Mouse (Mus musculus): Measurements from ENCODE around the gene Zc3h12a. TPM values are rescaled to one million over a fixed set of nuclear protein-coding genes. Genes with fewer than 3 reads are reported as not detected.

Zc3h12a gene
- polyA plus RNA-seq, 1 experiment from 2014 or later: 0.62 TPM

DNA sequence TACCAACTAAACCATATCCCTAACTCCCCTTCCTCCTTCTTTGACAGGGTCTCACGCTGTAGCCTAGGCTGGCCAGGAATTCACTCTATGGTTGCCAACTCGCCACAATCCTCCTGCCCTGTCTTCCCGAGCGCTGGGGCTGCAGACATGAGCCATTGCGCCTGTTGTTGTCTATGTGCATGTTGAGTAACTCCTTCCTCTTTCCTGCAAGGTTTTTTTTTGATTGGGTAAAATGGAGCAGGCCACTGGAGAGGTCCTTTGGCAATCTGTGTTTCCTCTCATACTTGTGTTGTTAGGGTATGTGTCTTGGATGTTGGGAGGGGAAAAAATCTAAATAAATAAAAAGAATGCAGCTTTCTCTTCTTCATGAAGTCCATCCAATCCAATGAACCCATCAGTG is 16.6 kb upstream of the Zc3h12a start:
- Histone ChIP-seq H3K27ac (replicated peaks) (no peak overlapping the region), H3K4me3 (no peak overlapping the region), H3K4me2 (no peak overlapping the region), H3K9me3 (no peaks in the 10 kb centered on the region), H3K36me3 (no peaks in the 10 kb centered on the region), H3K27me3 (replicated peaks) (peaks cover 46% of the 10 kb centered on the region), H3K9ac (no peak overlapping the region), H3K4me1 (no peaks in the 10 kb centered on the region)
- ATAC-seq (ENCODE audit: extremely low read depth, insufficient number of reproducible peaks, low FRiP score, low TSS enrichment): no peak
- 69% methylated on average over 5 of the region's 5 CpGs for WGBS

DNA sequence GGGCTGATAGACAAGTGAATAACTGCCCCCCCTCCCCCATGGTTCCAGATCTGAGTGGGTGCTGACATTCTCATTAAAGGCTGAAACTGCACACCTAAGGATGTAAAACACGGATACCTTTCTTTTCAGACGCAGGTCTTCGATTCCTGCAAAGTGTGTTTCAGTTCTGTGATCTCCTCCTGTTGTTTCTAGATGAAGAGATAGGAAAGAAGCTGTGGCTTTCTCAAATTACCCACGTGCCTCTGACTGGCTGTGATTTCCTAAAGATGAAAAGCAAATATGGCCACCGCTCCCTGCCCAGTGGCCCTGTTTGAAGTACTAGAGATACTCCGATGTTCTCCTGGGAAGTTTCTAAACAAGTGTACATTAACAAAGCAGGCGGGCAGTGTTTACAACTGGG is 10.7 kb upstream of the Zc3h12a start:
- 63% methylated on average over 7 of the region's 7 CpGs for WGBS
- H3K27me3 ChIP-seq (replicated peaks): peaks cover 12% of the 10 kb centered on the region
- H3K36me3 ChIP-seq: no peaks in the 10 kb centered on the region
- no peaks in the 10 kb centered on the region for H3K9me3 ChIP-seq
- no peak overlapping the region for H3K4me3 ChIP-seq
- no peak overlapping the region for H3K9ac ChIP-seq
- no peak overlapping the region for H3K4me2 ChIP-seq
- ATAC-seq (ENCODE audit: extremely low read depth, insufficient number of reproducible peaks, low FRiP score, low TSS enrichment): no peak
- no peaks in the 10 kb centered on the region for H3K4me1 ChIP-seq
- no peak overlapping the region for H3K27ac ChIP-seq (replicated peaks)

DNA sequence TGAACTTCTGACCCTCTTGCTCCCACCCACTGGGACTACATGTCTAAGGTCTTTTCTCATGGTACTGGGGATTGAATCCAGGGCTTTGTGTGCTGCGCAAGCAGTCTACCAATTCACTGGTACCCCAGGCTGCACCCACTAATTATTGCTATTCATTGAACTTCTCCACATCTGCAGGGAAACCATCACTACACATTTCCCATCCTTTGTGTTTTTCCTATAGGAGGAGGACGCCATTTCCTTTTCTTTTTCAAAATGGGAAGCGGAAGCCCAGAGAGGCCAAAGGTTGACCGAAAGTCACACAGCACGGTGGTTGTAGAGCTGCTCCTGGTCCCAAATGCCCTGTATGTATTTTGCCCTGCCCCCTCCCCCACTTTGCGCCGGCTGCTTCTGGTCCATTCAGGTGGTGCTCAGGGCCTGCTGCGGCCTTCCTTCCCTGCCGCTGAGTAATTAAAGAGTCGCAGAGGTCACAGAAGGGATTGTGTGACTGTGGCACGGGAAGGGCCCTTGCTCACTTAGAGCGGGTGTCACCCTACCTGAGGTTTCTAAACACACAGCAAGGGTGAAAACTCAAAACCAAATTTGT is 8.8 kb upstream of the Zc3h12a start:
- no peak overlapping the region for H3K4me3 ChIP-seq
- WGBS: 65% methylated on average over 12 of the region's 12 CpGs
- H3K27ac ChIP-seq (replicated peaks): no peak overlapping the region
- H3K4me2 ChIP-seq: no peak overlapping the region
- no peak overlapping the region for H3K9ac ChIP-seq
- ATAC-seq (ENCODE audit: extremely low read depth, insufficient number of reproducible peaks, low FRiP score, low TSS enrichment): no peak
- 0 out of 2 replicates have a peak, but pooled peaks cover 7% of the 10 kb centered on the region for H3K27me3 ChIP-seq (replicated peaks)
- 0 out of 2 replicates have a peak, but pooled peaks cover 4% of the 10 kb centered on the region for H3K4me1 ChIP-seq
- no peaks in the 10 kb centered on the region for H3K9me3 ChIP-seq
- no peaks in the 10 kb centered on the region for H3K36me3 ChIP-seq

DNA sequence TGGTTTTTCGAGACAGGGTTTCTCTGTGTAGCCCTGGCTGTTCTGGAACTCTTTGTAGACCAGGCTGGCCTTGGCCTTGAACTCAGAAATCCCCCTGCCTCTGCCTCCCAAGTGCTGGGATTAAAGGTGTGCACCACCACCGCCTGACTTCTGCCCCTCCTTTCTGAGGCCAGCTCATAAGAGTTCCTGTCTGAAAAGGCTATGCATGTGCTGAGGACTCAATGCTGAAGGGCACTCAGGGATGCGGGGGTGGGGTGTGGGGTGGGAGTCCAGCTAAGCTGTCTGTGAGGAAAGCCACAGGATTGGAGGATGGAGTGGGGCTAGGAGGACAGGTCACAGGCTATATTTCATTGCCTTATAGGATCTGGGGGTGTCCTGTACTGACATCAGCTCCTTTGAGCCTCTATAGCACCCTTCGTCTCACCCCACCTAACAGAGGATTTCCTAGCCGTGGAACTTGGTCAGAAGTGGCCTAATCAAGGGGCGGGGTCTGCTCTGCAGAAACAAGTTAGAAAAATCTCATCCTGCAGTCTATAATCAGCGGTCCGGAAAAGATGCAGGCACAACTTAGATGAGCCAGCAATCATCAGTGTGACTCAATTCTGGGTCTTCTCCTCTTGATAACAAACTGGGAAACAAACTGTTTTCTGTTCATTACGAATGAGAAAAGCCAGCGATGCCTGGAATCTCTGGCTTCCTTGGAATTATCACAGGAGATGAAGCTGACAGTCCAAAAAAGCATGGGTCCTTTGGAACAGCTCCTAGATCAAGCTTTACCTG is 7.6 kb upstream of the Zc3h12a start:
- Histone ChIP-seq H3K9ac (no peak overlapping the region), H3K36me3 (no peaks in the 10 kb centered on the region), H3K4me3 (no peak overlapping the region), H3K27me3 (replicated peaks) (0 out of 2 replicates have a peak, but pooled peaks cover 3% of the 10 kb centered on the region), H3K4me1 (0 out of 2 replicates have a peak, but pooled peaks cover 7% of the 10 kb centered on the region), H3K27ac (replicated peaks) (no peak overlapping the region), H3K4me2 (no peak overlapping the region), H3K9me3 (no peaks in the 10 kb centered on the region)
- no peak; the same call in 1 of the 2 replicates for ATAC-seq (ENCODE audit: extremely low read depth, insufficient number of reproducible peaks, low FRiP score, low TSS enrichment)
- WGBS: 71% methylated on average over 10 of the region's 10 CpGs

DNA sequence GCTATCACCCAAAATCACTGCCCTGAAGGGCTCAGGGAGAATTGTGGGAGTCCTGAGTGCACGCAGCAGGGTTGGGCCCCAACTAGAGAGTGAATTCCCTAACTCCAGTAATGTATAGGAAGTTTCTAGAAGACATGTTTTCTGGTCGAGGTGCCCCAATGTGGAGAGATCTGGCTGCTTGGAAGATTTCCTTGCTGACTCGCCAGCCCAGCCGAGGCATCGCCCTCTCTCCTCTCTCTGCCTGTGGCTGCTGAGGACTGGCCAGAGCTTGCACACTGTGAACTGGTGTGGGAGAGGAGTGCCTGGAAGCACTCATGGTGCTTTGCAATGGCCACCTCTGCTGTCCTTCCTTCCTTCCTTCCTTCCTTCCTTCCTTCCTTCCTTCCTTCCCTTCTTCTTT is 7.0 kb upstream of the Zc3h12a start:
- Histone ChIP-seq H3K27ac (replicated peaks) (no peak overlapping the region), H3K9ac (no peak overlapping the region), H3K9me3 (no peaks in the 10 kb centered on the region), H3K4me1 (0 out of 2 replicates have a peak, but pooled peaks cover 7% of the 10 kb centered on the region), H3K27me3 (replicated peaks) (0 out of 2 replicates have a peak, but pooled peaks cover 3% of the 10 kb centered on the region), H3K4me3 (no peak overlapping the region), H3K36me3 (no peaks in the 10 kb centered on the region), H3K4me2 (no peak overlapping the region)
- ATAC-seq (ENCODE audit: extremely low read depth, insufficient number of reproducible peaks, low FRiP score, low TSS enrichment): no peak
- WGBS: 73% methylated on average over 5 of the region's 5 CpGs

DNA sequence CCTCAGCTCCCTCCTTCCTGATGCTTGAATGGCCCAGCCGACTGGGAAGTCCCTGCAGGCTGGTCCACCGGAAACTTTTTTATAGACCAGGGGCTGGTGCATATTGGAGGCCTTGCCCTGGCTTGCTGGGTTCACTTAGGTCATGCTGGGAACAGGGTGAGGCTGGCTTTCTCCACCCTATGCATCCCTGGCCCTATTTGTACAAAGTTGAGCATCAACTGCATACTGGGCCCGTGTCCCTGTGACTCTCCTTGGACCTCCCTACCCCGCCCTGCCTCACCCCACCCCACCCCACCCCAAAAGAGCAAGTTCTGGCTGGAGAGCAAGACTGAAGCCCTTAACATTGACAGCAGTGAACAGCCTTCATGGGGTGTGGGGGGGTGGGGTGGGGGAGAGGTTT is 6.6 kb upstream of the Zc3h12a start:
- H3K27ac ChIP-seq (replicated peaks): no peak overlapping the region
- H3K9ac ChIP-seq: no peak overlapping the region
- ATAC-seq (ENCODE audit: extremely low read depth, insufficient number of reproducible peaks, low FRiP score, low TSS enrichment): no peak
- 0 out of 2 replicates have a peak, but pooled peaks cover 7% of the 10 kb centered on the region for H3K4me1 ChIP-seq
- 72% methylated on average over 4 of the region's 4 CpGs for WGBS
- 0 out of 2 replicates have a peak, but pooled peaks cover 3% of the 10 kb centered on the region for H3K27me3 ChIP-seq (replicated peaks)
- no peak overlapping the region for H3K4me2 ChIP-seq
- H3K9me3 ChIP-seq: no peaks in the 10 kb centered on the region
- no peaks in the 10 kb centered on the region for H3K36me3 ChIP-seq
- no peak overlapping the region for H3K4me3 ChIP-seq

DNA sequence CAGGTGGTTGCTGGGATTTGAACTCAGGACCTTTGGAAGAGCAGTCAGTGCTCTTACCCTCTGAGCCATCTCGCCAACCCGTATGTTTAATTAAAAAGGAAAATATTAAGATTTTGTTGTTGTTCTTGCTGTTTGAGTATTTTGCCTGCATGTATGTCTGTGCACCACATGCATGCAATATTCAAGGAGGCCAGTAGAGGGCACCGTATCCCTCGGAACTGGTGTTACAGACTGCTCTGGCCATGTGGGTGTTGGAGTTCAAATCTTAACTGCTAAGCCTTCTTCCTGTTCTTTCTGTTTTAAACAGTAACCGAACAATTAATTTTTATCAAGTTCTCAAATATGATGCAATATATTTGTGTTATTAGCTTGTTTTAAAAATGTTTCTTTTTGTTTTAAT is 4.8 kb upstream of the Zc3h12a start:
- Histone ChIP-seq H3K4me3 (no peak overlapping the region), H3K4me2 (no peak overlapping the region), H3K9ac (no peak overlapping the region), H3K9me3 (no peaks in the 10 kb centered on the region), H3K27ac (replicated peaks) (no peak overlapping the region), H3K4me1 (peaks cover 13% of the 10 kb centered on the region), H3K27me3 (replicated peaks) (0 out of 2 replicates have a peak, but pooled peaks cover 6% of the 10 kb centered on the region), H3K36me3 (no peaks in the 10 kb centered on the region)
- ATAC-seq (ENCODE audit: extremely low read depth, insufficient number of reproducible peaks, low FRiP score, low TSS enrichment): no peak
- 20% methylated on average over 5 of the region's 5 CpGs for WGBS

DNA sequence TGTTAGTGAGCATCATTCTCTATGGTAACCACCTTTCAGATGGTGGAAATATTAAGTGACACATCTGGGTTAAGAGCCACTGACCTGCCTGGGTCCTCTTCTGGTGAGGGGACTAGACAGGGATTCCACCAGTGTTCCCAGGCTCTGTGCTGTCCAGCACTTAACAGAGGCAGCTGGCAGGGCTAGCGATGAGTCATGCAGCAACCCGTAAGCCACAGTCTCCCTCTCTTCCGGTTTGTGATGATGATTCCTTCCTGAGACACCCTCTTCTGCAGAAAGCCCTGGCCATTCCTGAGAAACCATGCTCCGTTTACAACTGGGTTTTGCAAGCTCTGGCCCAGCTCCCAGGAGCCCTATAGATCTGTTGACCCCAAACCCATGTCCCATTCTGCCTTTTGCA is 3.9 kb upstream of the Zc3h12a start:
- WGBS: 54% methylated on average over 4 of the region's 4 CpGs
- Histone ChIP-seq H3K4me3 (no peak overlapping the region), H3K27me3 (replicated peaks) (0 out of 2 replicates have a peak, but pooled peaks cover 3% of the 10 kb centered on the region), H3K9ac (no peak overlapping the region), H3K9me3 (no peaks in the 10 kb centered on the region), H3K36me3 (no peaks in the 10 kb centered on the region), H3K4me1 (peaks cover 21% of the 10 kb centered on the region), H3K4me2 (no peak overlapping the region), H3K27ac (replicated peaks) (no peak overlapping the region)
- ATAC-seq (ENCODE audit: extremely low read depth, insufficient number of reproducible peaks, low FRiP score, low TSS enrichment): no peak

DNA sequence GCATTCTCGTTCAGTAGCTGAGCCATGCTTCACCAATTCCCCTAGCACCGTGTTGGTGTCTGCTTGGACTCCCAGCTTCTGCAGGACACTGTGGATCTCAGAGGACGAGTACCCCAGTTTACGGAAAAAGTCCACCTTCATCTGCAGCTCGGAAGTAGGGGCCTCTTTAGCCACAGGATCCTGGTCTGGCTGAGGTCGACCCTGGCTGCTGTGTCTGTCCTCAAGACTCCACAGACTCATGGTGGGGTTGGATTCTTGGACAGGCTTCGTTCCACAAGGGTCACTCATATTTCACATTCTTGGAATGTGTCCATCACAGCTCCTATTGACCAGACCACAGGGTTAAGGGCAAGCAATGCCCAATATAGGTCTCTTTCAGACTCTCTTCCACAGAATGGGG is 879 bp downstream of the Zc3h12a start:
- Histone ChIP-seq H3K9me3 (no peaks in the 10 kb centered on the region), H3K4me1 (peaks cover 58% of the 10 kb centered on the region), H3K27me3 (replicated peaks) (0 out of 2 replicates have a peak, but pooled peaks cover 3% of the 10 kb centered on the region), H3K4me2 (peak overlapping the region; percentile 85), H3K27ac (replicated peaks) (no peak overlapping the region), H3K9ac (peak overlapping the region; percentile 80), H3K4me3 (peak overlapping the region; percentile 69), H3K36me3 (no peaks in the 10 kb centered on the region)
- ATAC-seq (ENCODE audit: extremely low read depth, insufficient number of reproducible peaks, low FRiP score, low TSS enrichment): no peak
- 66% methylated on average over 7 of the region's 7 CpGs for WGBS

DNA sequence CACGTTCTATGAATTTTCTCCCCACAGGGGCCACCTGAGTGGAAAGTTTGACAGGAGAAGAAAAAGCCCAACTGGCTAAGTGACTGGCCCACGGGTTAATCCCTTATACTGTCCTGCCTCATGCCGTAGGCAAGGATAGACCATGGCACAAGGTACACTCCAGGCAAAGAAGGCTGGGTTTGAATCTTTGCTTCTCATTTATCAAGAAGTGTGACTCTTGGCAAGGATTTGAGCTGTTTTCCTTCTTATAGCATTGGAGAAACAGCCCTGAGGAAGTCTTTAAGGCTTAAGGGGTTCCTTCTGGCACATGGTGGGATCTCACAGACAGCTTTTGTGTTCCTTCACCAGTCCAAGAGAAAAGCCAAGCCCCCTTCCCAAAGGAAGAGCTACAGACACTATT is 1.5 kb downstream of the Zc3h12a start:
- Histone ChIP-seq H3K27me3 (replicated peaks) (0 out of 2 replicates have a peak, but pooled peaks cover 3% of the 10 kb centered on the region), H3K27ac (replicated peaks) (no peak overlapping the region), H3K4me2 (peak overlapping the region; percentile 85; the same call in 1 of the 2 replicates), H3K4me3 (no peak overlapping the region; the same call in 1 of the 2 replicates), H3K36me3 (no peaks in the 10 kb centered on the region), H3K4me1 (peaks cover 53% of the 10 kb centered on the region), H3K9ac (no peak overlapping the region), H3K9me3 (no peaks in the 10 kb centered on the region)
- ATAC-seq (ENCODE audit: extremely low read depth, insufficient number of reproducible peaks, low FRiP score, low TSS enrichment): no peak
- 87% methylated on average over 3 of the region's 3 CpGs for WGBS

DNA sequence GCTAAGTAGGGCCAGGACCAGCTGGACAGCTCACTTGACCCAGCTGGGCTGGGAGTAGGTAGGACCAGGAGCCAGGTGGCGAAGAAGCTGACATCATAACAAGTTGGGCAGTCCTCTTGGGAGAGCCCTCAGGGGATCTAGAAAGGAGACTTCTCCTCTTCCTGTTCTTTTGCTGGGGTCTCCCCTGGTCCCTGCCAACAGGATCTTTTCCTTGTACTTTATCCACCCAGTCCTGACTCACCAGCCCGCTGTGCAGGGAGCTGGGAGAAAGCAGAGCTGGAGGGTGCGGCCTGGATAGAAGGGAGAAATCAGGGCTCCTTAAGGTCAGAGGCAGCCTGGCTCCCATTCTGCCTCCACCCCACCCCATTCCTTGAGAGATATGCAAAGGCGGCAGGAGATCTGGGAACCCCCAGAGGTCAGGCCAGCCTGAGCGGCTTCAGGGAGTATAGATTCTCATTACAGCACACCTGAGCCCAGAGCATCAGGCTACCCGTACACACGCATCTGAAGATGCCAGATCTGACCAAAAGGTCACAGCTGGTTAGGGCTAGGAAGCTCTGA is 2.2 kb downstream of the Zc3h12a start:
- Histone ChIP-seq H3K27me3 (replicated peaks) (0 out of 2 replicates have a peak, but pooled peaks cover 3% of the 10 kb centered on the region), H3K4me1 (peaks cover 52% of the 10 kb centered on the region), H3K9ac (peak overlapping the region; percentile 40; the same call in 1 of the 2 replicates), H3K4me2 (peak overlapping the region; percentile 5; the same call in 1 of the 2 replicates), H3K36me3 (peaks cover 7% of the 10 kb centered on the region), H3K27ac (replicated peaks) (0 out of 2 replicates have a peak overlapping the region, but pooled peaks have one; percentile 56), H3K9me3 (no peaks in the 10 kb centered on the region), H3K4me3 (no peak overlapping the region)
- ATAC-seq (ENCODE audit: extremely low read depth, insufficient number of reproducible peaks, low FRiP score, low TSS enrichment): no peak
- WGBS: 78% methylated on average over 7 of the region's 7 CpGs
